ENCODE assay signal across 8 mouse cellular contexts in the genomic region with DNA sequence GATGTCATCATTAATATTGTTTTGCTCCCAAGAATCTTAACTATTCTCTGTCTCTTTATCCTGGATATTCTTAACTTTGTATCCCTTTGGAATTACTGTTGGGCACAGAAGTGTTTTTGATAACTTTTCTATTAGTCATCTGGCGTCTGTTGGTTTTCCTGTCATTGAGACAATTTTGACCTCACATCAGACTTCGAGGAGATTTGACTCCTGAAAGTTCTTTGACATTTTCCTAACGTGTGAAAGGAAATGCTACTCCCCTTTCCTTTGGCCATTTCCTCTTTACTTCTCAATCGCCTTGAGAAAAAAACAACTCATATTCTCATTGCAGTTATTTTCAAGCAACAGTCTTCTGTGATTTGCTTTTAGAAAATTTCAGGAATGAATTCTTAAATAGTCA. TPM values are rescaled to one million over a fixed set of nuclear protein-coding genes. Genes with fewer than 3 reads are reported as not detected.
A peak's percentile ranks its signal among the peaks of the same experiment; 100 is the strongest.
DNase-seq lines count a peak whose midpoint lies in the region; ATAC-seq and TF ChIP-seq lines count a peak whose summit lies in the region.

No protein-coding gene starts in this region.

- H3K27ac ChIP-seq in left cerebral cortex, adult 2 months: peak overlapping the region; percentile 2; the same call in 1 of the 2 replicates
- H3K27ac ChIP-seq in embryonic fibroblast, embryonic 13.5 days (ENCODE audit: insufficient read depth, low read length): no peak overlapping the region
- no peak overlapping the region for H3K27ac ChIP-seq in intestine, postnatal 0 days (ENCODE audit: low read depth, low read length)
- H3K27ac ChIP-seq in neural tube, embryonic 13.5 days (replicated peaks): no peak overlapping the region

- no peaks in the 10 kb centered on the region for H3K27me3 ChIP-seq in intestine, postnatal 0 days (replicated peaks; ENCODE audit: control insufficient read depth, insufficient read depth, low read length)
- no peaks in the 10 kb centered on the region for H3K27me3 ChIP-seq in neural tube, embryonic 13.5 days

- no peak for TF ChIP-seq CTCF in left cerebral cortex, adult 2 months (IDR thresholded peaks at IDR 0.05)
- no peak for TF ChIP-seq CTCF in embryonic fibroblast, embryonic 13.5 days (IDR thresholded peaks at IDR 0.05; ENCODE audit: borderline replicate concordance, insufficient read depth, low read length)
- TF ChIP-seq CTCF in intestine, postnatal 0 days (IDR thresholded peaks at IDR 0.05; ENCODE audit: low read depth): no peak

- H3K9me3 ChIP-seq in intestine, postnatal 0 days (ENCODE audit: control insufficient read depth): no peaks in the 10 kb centered on the region
- H3K9me3 ChIP-seq in neural tube, embryonic 13.5 days: no peaks in the 10 kb centered on the region

- 0 out of 2 replicates have a peak overlapping the region, but pooled peaks have one; percentile 31 for H3K9ac ChIP-seq in intestine, postnatal 0 days (ENCODE audit: low read depth, low read length)
- peak overlapping the region; percentile 62 for H3K9ac ChIP-seq in neural tube, embryonic 13.5 days

- H3K4me3 ChIP-seq in left cerebral cortex, adult 2 months: peak overlapping the region; percentile 77
- H3K4me3 ChIP-seq in embryonic fibroblast, embryonic 13.5 days (ENCODE audit: insufficient read depth, low read length): peak overlapping the region; percentile 95
- H3K4me3 ChIP-seq in intestine, postnatal 0 days (ENCODE audit: low read depth, low read length): peak overlapping the region; percentile 91
- H3K4me3 ChIP-seq in neural tube, embryonic 13.5 days: peak overlapping the region; percentile 60

- no peak for TF ChIP-seq POLR2A in embryonic fibroblast, embryonic 13.5 days (IDR thresholded peaks at IDR 0.05; ENCODE audit: low read depth, low read length)

- no peak for DNase-seq in left cerebral cortex, adult 2 months (ENCODE audit: extremely low spot score in 1 of 2, low spot score in 2 of 2)
- no peak for DNase-seq in left cerebral cortex, postnatal 4 days
- DNase-seq in adrenal gland, postnatal 10 days: no peak
- no peak for DNase-seq in thymus, postnatal 10 days (ENCODE audit: low spot score in 2 of 2)
- no peak for DNase-seq in urinary bladder, postnatal 25 days (ENCODE audit: low spot score)

- no peaks in the 10 kb centered on the region for H3K36me3 ChIP-seq in intestine, postnatal 0 days (ENCODE audit: control insufficient read depth, insufficient read depth)
- peaks cover 3% of the 10 kb centered on the region; the same call in 1 of the 2 replicates for H3K36me3 ChIP-seq in neural tube, embryonic 13.5 days

- no peak for ATAC-seq in intestine, postnatal 0 days
- no peak for ATAC-seq in neural tube, embryonic 13.5 days (ENCODE audit: low read depth)

- 6% methylated on average over 4 of the region's 4 CpGs for WGBS in intestine, postnatal 0 days
- WGBS in neural tube, embryonic 13.5 days: 9% methylated on average over 4 of the region's 4 CpGs

- intact Hi-C loops in left cerebral cortex, adult 2 months (cut with DNase I): no loop called here
- intact Hi-C loops in left cerebral cortex, postnatal 4 days (cut with DNase I): no loop called here

- H3K4me2 ChIP-seq in intestine, postnatal 0 days (replicated peaks; ENCODE audit: low read depth): peak overlapping the region; percentile 83
- peak overlapping the region; percentile 91 for H3K4me2 ChIP-seq in neural tube, embryonic 13.5 days

- no peaks in the 10 kb centered on the region for H3K4me1 ChIP-seq in embryonic fibroblast, embryonic 13.5 days (ENCODE audit: control insufficient read depth, insufficient read depth, low read length)
- H3K4me1 ChIP-seq in intestine, postnatal 0 days (replicated peaks; ENCODE audit: control insufficient read depth, insufficient read depth, low read length): 0 out of 2 replicates have a peak, but pooled peaks cover 8% of the 10 kb centered on the region
- peaks cover 48% of the 10 kb centered on the region for H3K4me1 ChIP-seq in neural tube, embryonic 13.5 days (replicated peaks)

RNA-seq across cellular contexts. Expression of a gene that starts 2.1 kb away (rescaled TPM):
- total RNA-seq in left cerebral cortex, adult 2 months (2021): 100 to 1,000 TPM in 1 of 2 experiments, 10 to 100 TPM in 1; 99.9 to 100 TPM
- 100 to 1,000 TPM in 1 of 2 experiments, 10 to 100 TPM in 1; 99.7 to 104 TPM for total RNA-seq in left cerebral cortex, postnatal 4 days (2021)
- polyA plus RNA-seq in embryonic fibroblast, embryonic 13.5 days (2011; ENCODE audit: insufficient read length, low read depth, missing spikeins): 60.4 and 60.8 TPM in 2 replicates
- polyA plus RNA-seq in intestine, postnatal 0 days (2015; fragmentation: Nextera tagmentation; extraction: Ambion mirVana): 5.9 and 6.4 TPM in 2 replicates
- polyA plus RNA-seq in neural tube, embryonic 13.5 days (2015; fragmentation: Nextera tagmentation; extraction: Ambion mirVana): 11.8 and 13.8 TPM in 2 replicates
- 10 to 100 TPM; 49.2 to 55.0 TPM for total RNA-seq in adrenal gland, postnatal 10 days (2021)
